In the genomic region with DNA sequence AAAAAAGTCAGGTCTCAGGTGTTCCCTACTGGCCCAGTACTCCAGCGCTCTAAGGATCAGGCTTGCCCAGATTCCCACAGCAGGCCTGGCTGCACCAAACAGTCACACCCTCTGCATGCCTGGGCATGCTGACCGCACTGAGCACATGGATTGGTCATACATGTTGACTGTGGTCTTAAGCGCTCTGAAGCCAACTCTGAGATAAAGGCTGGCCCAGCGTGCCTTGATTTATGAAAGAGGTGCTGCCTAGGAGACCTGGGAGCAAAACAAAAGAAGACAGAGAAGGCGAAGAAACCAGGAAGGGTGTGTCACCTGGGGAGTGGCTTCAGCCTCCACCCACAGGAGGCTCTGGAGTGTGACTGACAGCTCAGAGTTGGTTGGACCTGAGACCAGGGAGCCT, we compare ENCODE assay signal across 12 mouse cellular contexts. TPM values are rescaled to one million over a fixed set of nuclear protein-coding genes. Genes with fewer than 3 reads are reported as not detected.
A peak's percentile ranks its signal among the peaks of the same experiment; 100 is the strongest.
DNase-seq lines count a peak whose midpoint lies in the region; ATAC-seq lines count a peak whose summit lies in the region.
"Had no signal": no experiment of that assay in that cellular context is flagged by ENCODE, and none has a peak within 500 bp of the region (broad histone marks: within the 10 kb centered on the region; RNA-seq: fewer than 3 reads in every experiment).

No protein-coding gene starts in this region.

- no peaks in the 10 kb centered on the region for H3K27me3 ChIP-seq in lung, embryonic 16.5 days (ENCODE audit: control insufficient read depth, insufficient read depth, low read depth, low read length)
- no peaks in the 10 kb centered on the region for H3K27me3 ChIP-seq in hindbrain, embryonic 10.5 days (ENCODE audit: insufficient read depth, poor library complexity, severe bottlenecking)
- H3K27me3 ChIP-seq: midbrain, embryonic 12.5 days had no signal

- no peak overlapping the region for H3K4me2 ChIP-seq in lung, embryonic 16.5 days (ENCODE audit: low read depth, low read length)
- H3K4me2 ChIP-seq: midbrain, embryonic 12.5 days had no signal

- WGBS in lung, embryonic 16.5 days: 60% methylated on average over 5 of the region's 5 CpGs
- 81% methylated on average over 5 of the region's 5 CpGs for WGBS in hindbrain, embryonic 10.5 days

- DNase-seq in lung, adult 18-20 months: peak; percentile 49 to 76
- DNase-seq in lung, postnatal 25 days (ENCODE audit: low spot score): no peak
- DNase-seq in ZHBTc4 (ENCODE audit: low read depth, low spot score): peak; percentile 91
- peak; percentile 47 for DNase-seq in urinary bladder, postnatal 25 days (ENCODE audit: low spot score)
- DNase-seq in hindbrain, embryonic 10.5 days (ENCODE audit: low spot score): no peak
- no peak for DNase-seq in adrenal gland, postnatal 36 days
- no peak for DNase-seq in adrenal gland, postnatal 25 days
- DNase-seq: cerebellum, postnatal 10 days; gastrocnemius, postnatal 25 days; spleen, adult 18-20 months had no signal

- H3K4me3 ChIP-seq in lung, embryonic 16.5 days (ENCODE audit: low read length): no peak overlapping the region
- no peak overlapping the region for H3K4me3 ChIP-seq in hindbrain, embryonic 10.5 days
- H3K4me3 ChIP-seq: midbrain, embryonic 12.5 days had no signal

- no peaks in the 10 kb centered on the region for H3K36me3 ChIP-seq in lung, embryonic 16.5 days (ENCODE audit: control insufficient read depth, insufficient read depth, low read length)
- H3K36me3 ChIP-seq in hindbrain, embryonic 10.5 days: no peaks in the 10 kb centered on the region
- H3K36me3 ChIP-seq: midbrain, embryonic 12.5 days had no signal

- no peaks in the 10 kb centered on the region for H3K9me3 ChIP-seq in lung, embryonic 16.5 days (ENCODE audit: control insufficient read depth, low read length)
- H3K9me3 ChIP-seq in hindbrain, embryonic 10.5 days: 0 out of 2 replicates have a peak, but pooled peaks cover 2% of the 10 kb centered on the region
- H3K9me3 ChIP-seq: midbrain, embryonic 12.5 days had no signal

- ATAC-seq in lung, embryonic 16.5 days (ENCODE audit: low read depth): peak; percentile 65

- peaks cover 15% of the 10 kb centered on the region for H3K4me1 ChIP-seq in lung, embryonic 16.5 days (replicated peaks; ENCODE audit: control insufficient read depth, insufficient read depth, low read length)
- peaks cover 14% of the 10 kb centered on the region; the same call in 1 of the 2 replicates for H3K4me1 ChIP-seq in hindbrain, embryonic 10.5 days (replicated peaks)

- 0 out of 2 replicates have a peak overlapping the region, but pooled peaks have one; percentile 21 for H3K9ac ChIP-seq in lung, embryonic 16.5 days (ENCODE audit: low read length)
- H3K9ac ChIP-seq: midbrain, embryonic 12.5 days had no signal

- peak overlapping the region; percentile 67 for H3K27ac ChIP-seq in lung, embryonic 16.5 days (ENCODE audit: low read length)
- H3K27ac ChIP-seq in hindbrain, embryonic 10.5 days: no peak overlapping the region
- H3K27ac ChIP-seq: midbrain, embryonic 12.5 days had no signal

RNA-seq across cellular contexts. Expression of gene Ctnnb1, which starts 9.9 kb away (rescaled TPM):
- polyA plus RNA-seq in lung, embryonic 16.5 days (2015; fragmentation: Nextera tagmentation; extraction: Ambion mirVana): 523 and 564 TPM in 2 replicates
- 496 and 622 TPM in 2 replicates for polyA plus RNA-seq in hindbrain, embryonic 10.5 days (2016; fragmentation: Nextera tagmentation; extraction: Ambion mirVana)
- 1,000 to 10,000 TPM in 1 of 2 experiments, 100 to 1,000 TPM in 1; 873 to 1,015 TPM for total RNA-seq in adrenal gland, postnatal 36 days (2021)
- total RNA-seq in adrenal gland, postnatal 25 days (2021): 802 and 854 TPM in 2 replicates

Comparison
In these comparisons a context has a peak if more than half of its experiments do, and no peak if none do; other contexts are left out.
1. DNase-seq: peak in lung, adult 18-20 months (2 of 2), ZHBTc4 (single experiment) and urinary bladder, postnatal 25 days (single experiment); none in lung, postnatal 25 days (single experiment), hindbrain, embryonic 10.5 days (single experiment), adrenal gland, postnatal 36 days (0 of 2) and adrenal gland, postnatal 25 days (single experiment).